Mouse (Mus musculus): ENCODE measurements at regions not wholly inside any gene's neighbourhood (a gene's known extent, or its start where the extent isn't known, plus 50 kb on each side); places are given as distances from the start of the nearest gene placed in this dataset.

DNA sequence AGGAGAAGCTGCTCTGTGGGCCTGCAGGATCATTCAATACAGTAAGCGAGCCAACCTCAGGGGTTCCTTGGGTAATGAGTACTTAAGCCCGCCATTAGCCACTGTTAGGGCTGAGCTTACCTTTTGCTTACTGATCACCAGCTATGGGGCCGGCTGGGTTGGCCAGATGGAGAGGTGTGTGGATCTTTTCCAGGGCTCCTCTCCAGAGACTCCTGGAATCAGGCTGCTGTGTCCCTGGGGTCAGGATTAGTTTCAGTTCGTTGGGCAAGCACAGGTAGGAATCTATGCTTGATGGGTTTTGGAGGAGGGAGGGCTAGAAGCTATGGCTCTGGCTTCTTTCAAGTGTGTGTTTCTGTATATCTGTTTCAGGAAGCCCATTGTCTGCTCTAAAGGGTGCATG lies 175.7 kb upstream of the Gjb5 start:
- no peak for DNase-seq (ENCODE audit: low spot score in 2 of 2)

DNA sequence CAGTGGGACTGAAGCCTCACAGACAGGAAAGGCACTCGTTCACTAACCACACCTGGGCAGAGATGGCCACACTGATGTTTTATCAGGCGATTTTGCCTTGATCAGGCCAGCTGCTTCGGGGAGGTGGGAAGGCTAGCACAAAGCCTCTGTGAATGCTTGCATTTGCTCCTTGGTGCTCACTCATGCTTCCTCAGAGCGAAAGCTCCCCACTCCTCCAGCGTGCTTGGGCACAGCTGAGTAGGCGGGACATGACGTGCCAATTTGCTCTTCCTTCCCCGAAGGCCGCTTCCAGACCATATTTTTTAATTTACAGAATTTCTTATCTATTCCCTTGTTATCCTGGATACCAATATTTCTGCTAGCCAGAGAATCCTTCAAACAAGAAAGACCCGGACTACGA lies 172.8 kb upstream of the Gjb5 start:
- DNase-seq (ENCODE audit: low spot score in 2 of 2) = no peak

GRCm38 (mm10) chr4:127522151-127522550 lies 164.2 kb upstream of the Gjb5 start:
- DNase-seq (ENCODE audit: low spot score in 2 of 2) = no peak

- no peak for DNase-seq (ENCODE audit: low spot score in 2 of 2)
Measured at GRCm38 (mm10) chr4:127517978-127518377, 160.0 kb upstream of the Gjb5 start.

DNA sequence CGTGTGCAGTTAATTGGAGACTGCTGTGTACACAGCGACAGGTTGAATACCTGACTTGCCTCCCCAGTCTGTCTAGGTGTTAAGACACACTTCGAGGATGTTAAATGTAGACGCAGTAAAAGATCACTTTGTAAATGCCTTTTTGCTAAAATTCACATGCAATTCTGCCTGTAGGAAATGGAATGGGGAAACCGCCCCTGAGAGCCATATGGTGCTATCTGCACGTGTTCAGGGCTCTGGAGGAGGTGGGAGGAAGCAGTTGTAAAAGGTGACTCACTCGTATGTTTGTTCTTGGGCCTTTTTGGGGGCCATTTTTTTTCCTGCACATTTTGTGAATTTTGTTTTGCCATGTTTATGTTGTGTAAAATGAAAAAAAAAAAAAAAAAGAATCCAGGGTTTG lies 159.6 kb upstream of the Gjb5 start:
- DNase-seq (ENCODE audit: low spot score in 2 of 2) = no peak

DNA sequence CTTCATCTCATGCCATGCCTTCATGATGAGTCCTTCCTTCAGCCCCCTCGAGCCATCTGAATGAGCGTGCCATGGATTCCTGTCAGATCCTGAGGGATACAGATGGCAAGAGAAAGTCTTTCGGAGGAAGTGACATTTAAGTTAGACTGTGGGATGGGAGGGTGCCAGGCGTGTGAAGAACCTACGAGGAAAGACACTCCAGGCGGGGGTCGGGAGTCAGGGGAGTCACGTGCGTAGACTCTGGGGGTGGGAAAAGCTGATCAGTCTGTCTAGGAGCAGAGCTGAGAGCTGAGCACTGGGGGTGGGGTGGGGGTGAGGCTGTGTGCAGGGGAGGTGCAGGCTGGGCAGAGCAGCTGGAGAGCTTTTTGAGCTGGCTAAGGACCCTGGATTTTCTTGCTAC lies 152.0 kb upstream of the Gjb5 start:
- no peak for DNase-seq (ENCODE audit: low spot score in 2 of 2)

GRCm38 (mm10) chr4:127502621-127503020 lies 144.6 kb upstream of the Gjb5 start:
- no peak for DNase-seq (ENCODE audit: low spot score in 2 of 2)

DNA sequence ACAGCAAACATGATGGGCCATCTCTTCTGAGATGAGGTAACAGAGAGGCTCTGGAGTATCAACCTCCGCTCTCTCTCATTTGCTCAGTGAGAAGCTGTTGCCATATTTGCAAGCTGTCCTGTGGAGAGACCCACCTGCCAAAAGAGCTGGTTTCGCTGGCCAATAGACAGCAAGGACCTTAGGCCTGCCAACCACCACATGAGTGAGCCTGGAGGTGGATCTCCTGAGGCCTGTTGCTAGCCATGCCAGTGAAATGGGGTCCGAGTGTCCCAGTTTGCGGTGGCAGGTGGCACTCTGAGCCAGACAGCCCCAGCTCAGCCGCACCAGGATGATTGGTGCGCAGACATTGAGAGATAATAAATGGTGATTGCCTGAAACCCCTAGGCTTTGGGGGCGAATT lies 143.9 kb upstream of the Gjb5 start:
- DNase-seq (ENCODE audit: low spot score in 2 of 2) = no peak

- DNase-seq (ENCODE audit: low spot score in 2 of 2) = no peak
Measured at GRCm38 (mm10) chr4:127487016-127487780, 129.2 kb upstream of the Gjb5 start.

- no peak for DNase-seq (ENCODE audit: low spot score in 2 of 2)
Measured at GRCm38 (mm10) chr4:127485238-127485637, 127.3 kb upstream of the Gjb5 start.

DNA sequence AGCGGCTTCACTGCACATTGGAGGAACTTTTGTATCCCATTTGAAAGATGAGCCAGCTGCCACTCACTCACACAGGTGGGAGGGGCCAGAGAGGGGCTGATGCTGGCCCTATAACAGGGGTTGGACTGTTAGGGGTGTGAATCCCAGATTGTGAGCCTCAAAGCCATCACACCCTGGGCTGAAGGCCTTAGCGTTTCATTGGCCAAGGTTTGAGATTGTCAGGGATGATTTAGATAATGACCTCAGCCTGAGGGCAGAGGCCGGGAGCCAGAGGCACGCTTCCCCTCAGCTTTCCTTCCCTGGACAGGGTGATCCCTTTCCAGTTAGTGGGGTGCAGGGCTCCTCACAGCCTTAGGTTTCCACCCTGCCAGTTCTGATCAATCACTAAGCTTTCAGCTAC lies 124.5 kb upstream of the Gjb5 start:
- DNase-seq (ENCODE audit: low spot score in 2 of 2) = no peak

- no peak for DNase-seq (ENCODE audit: low spot score in 2 of 2)
Measured at GRCm38 (mm10) chr4:127480339-127480738, 122.4 kb upstream of the Gjb5 start.

GRCm38 (mm10) chr4:127469877-127470276 lies 111.9 kb upstream of the Gjb5 start:
- DNase-seq (ENCODE audit: low spot score in 2 of 2) = no peak

DNA sequence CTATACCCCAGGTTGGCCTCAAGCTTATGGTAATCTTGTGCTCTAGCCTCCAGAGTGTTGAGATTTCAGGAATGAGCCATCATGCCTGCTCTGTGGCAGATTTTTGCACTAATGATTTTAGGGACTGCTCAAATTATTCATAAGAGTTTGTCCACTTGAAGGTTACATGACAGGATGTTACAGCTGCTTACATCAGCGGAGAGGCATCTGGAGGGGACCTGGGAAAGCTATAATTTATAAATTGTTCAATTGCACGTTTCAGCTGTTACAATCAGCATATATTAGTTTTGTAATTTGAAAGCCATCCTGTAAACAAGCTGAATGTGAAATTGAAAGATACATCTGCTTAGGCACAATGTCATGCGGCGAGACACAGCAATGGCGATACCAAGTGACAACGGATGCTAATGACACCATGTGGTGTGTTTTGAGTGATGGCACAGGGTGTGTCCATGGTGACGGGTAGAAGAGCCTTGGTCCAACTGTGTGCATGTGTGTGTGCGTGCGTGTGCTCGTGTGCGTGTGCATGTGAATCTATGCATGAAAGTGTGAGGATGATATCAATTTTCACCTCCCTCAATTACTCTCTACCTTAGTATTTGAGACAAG lies 96.6 kb upstream of the Gjb5 start:
- no peak for DNase-seq (ENCODE audit: low spot score in 2 of 2)

DNA sequence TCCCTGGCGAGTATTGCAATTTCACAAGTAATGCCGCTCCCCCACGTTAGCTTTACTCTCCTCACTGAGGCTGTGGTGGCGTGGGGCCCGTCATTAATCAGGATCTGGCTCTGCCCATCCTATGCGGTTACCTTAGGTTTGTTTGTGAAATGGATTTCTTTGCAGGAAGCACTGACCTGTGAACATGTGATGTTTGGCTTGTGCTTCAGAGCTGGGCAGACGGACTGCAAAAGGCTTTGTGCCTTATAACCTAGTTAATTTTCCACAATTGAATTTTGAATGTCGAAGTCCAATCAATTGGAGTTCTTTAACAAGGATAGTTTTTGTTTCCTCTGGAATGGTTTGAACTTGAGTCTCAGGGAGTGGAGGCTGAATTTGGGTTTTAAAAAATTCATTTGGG lies 94.1 kb upstream of the Gjb5 start:
- DNase-seq (ENCODE audit: low spot score in 2 of 2) = no peak

DNA sequence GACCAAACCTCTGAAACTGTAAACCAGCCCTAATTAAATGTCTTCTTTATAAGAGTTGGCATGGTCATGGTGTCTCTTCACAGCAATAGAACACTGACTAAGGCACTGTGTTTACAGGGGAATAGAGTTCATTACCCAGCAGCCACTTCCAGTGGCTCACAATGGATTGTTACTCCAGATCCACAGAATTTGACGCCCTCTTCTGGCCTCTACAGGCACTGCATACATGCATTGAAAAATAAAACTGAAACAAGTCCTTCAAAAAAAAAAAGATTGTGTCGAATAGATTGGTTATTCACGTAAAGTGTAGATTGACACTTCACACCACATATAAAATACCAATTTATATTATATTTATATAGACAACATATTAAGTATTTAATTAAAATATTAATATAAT lies 87.3 kb upstream of the Gjb5 start:
- DNase-seq (ENCODE audit: low spot score in 2 of 2) = no peak

DNA sequence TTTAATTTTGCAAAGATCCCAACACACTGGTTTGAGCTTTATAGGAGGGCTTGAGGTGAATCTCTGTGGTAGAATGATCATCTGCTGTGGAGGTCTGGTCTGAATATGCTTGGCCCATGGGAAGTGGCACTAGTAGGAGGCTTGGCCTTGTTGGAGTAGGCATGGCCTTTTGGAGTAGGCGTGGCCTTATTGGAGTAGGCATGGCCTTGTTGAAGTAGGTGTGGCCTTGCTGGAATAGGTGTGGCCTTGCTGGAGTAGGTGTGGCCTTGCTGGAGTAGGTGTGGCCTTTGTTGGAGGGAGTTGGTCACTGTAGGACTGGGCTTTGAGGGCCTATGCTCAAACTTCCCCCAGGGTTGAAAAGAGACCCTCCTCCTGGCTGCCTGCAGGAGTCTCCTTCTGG lies 86.1 kb upstream of the Gjb5 start:
- DNase-seq (ENCODE audit: low spot score in 2 of 2) = no peak

- DNase-seq (ENCODE audit: low spot score in 2 of 2) = no peak
Measured at GRCm38 (mm10) chr4:127442001-127442400, 84.0 kb upstream of the Gjb5 start.

GRCm38 (mm10) chr4:127440602-127441001 lies 82.6 kb upstream of the Gjb5 start:
- DNase-seq (ENCODE audit: low spot score in 2 of 2) = no peak

DNA sequence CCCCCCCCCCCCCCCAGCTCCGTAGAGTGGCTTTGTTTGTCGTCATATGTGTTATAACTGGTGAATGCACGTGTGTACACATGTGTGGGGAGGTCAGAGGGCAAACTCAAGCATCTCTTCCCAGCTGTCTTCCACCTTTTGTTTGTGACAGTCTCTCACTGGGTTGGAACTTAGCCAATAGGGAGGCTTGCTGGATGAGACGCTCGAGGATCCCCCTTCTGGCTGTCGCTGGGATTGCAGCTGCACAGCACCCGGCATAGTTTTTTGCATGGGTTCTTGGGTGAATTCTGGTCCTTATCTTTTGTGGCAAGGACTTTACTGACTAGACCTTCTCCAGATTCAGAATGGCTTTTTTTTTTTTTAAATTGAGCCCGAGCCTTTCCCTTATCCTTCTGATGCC lies 77.1 kb upstream of the Gjb5 start:
- DNase-seq (ENCODE audit: low spot score in 2 of 2) = peak in 1 of 2 experiments; percentile 52

DNA sequence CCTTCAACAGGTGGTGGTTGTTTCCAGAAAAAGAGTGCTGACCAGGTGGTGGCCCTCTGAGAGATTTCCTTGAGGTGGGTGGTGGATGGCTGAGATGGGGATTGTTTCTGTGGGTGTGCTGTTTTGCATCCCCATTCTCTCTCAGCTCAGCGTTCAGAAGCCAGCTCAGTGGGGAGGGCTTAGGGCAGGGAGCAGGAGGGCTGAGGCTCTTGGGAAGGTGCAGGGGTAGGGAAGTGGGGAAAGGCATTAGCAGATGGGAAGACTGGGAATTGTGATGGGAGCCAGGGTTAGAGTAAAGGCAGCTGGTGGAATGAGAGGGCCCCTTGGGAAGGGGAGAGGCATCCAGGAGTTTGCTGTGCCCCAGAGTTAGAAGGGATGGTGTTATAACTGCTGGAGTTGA lies 72.3 kb upstream of the Gjb5 start:
- DNase-seq (ENCODE audit: low spot score in 2 of 2) = no peak

DNA sequence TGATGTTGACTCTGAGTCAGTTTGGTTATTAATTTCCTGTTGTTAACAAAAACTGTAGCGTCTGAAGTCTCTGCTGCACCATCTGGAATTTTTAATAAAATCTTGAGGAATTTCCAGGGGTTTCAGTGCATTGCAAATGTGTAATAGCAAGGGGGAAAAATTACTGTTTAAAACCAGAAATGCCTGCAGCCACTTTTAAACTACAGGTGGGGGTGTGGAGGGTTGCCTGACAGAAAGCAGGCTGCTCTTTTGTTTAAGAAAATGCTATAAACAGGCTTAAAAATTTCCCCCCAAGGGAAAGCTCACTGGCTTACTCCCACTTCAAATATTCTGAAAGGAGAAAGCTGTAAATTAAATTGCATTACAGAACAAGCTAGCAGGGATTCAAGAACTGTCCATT lies 71.8 kb upstream of the Gjb5 start:
- DNase-seq (ENCODE audit: low spot score in 2 of 2) = no peak

DNA sequence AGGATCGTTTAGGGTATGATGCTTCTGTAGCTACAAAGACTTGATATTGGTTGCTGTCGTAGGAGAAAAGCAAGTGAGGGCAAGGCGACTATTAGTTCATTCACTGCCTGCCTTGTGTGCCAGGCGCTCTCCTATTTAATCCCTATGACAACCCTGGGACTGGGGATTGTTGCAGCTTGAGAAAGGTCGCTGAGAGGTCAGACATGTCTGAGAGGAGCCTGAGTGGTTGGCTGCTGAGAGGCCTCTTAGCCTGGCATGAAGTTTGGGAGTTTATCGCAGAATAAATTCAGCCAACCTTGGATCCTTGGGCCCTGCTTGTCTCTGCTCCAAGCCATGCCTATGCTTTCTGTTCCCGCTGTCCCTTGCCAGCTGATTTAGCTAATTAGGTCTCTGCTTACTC lies 65.9 kb upstream of the Gjb5 start:
- DNase-seq (ENCODE audit: low spot score in 2 of 2) = no peak
